Mouse (Mus musculus): ENCODE measurements around the gene Caskin1. TPM values are rescaled to one million over a fixed set of nuclear protein-coding genes. Genes with fewer than 3 reads are reported as not detected.

Caskin1 gene
- polyA plus RNA-seq, 1 experiment from 2014 or later, result 0.84 TPM

DNA sequence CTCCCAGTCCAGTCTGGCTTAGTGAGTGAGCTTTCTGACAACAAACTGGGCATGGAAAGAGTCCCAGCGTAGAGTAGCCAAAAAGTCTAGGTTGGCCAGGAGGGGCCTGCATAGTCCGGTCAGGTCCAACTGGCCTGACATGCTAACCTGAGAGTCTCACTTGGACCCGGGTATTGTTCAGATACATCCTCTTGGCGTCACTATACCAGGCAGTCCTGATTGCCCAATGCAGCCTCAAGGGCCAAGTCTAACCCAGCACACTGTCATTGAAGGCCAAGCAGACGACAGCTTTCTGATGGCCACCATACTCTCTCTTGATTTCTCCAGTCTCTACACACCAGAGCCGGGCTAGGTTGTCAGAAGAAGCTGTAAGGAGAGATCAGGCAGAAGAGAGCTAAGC, 12.8 kb upstream of the Caskin1 start:
- H3K9ac ChIP-seq (ENCODE audit: low read length), result no peak overlapping the region
- H3K4me2 ChIP-seq (replicated peaks; ENCODE audit: low read depth), result no peak overlapping the region
- 91% methylated on average over 6 of the region's 6 CpGs for WGBS
- H3K4me3 ChIP-seq (ENCODE audit: low read depth, low read length), result no peak overlapping the region
- H3K9me3 ChIP-seq (ENCODE audit: control insufficient read depth, low read length), result no peaks in the 10 kb centered on the region
- H3K27me3 ChIP-seq (ENCODE audit: control insufficient read depth, insufficient read depth, low read length), result no peaks in the 10 kb centered on the region
- peaks cover 11% of the 10 kb centered on the region; the same call in 1 of the 2 replicates for H3K4me1 ChIP-seq (replicated peaks; ENCODE audit: control insufficient read depth, insufficient read depth)
- no peak for DNase-seq (ENCODE audit: low spot score)
- H3K36me3 ChIP-seq (ENCODE audit: control insufficient read depth, insufficient read depth, low read length), result peaks cover 23% of the 10 kb centered on the region
- no peak for ATAC-seq (ENCODE audit: low FRiP score, low TSS enrichment)
- no peak overlapping the region for H3K27ac ChIP-seq (replicated peaks)
- TF ChIP-seq EP300 (optimal IDR thresholded peaks at IDR 0.05), result no peak
- no peak for TF ChIP-seq CTCF (IDR thresholded peaks at IDR 0.05; ENCODE audit: low read depth)

GRCm38 (mm10) chr17:24476022-24476776, 12.2 kb upstream of the Caskin1 start:
- DNase-seq (ENCODE audit: low spot score), result no peak
- TF ChIP-seq CTCF (IDR thresholded peaks at IDR 0.05; ENCODE audit: low read depth) (no peak), EP300 (optimal IDR thresholded peaks at IDR 0.05) (no peak)
- Histone ChIP-seq H3K9ac (ENCODE audit: low read length) (no peak overlapping the region), H3K36me3 (ENCODE audit: control insufficient read depth, insufficient read depth, low read length) (peaks cover 23% of the 10 kb centered on the region), H3K27ac (replicated peaks) (no peak overlapping the region), H3K4me2 (replicated peaks; ENCODE audit: low read depth) (no peak overlapping the region), H3K4me3 (ENCODE audit: low read depth, low read length) (no peak overlapping the region), H3K27me3 (ENCODE audit: control insufficient read depth, insufficient read depth, low read length) (no peaks in the 10 kb centered on the region), H3K4me1 (replicated peaks; ENCODE audit: control insufficient read depth, insufficient read depth) (peaks cover 9% of the 10 kb centered on the region; the same call in 1 of the 2 replicates), H3K9me3 (ENCODE audit: control insufficient read depth, low read length) (no peaks in the 10 kb centered on the region)
- WGBS, result 94% methylated on average over 10 of the region's 10 CpGs
- no peak for ATAC-seq (ENCODE audit: low FRiP score, low TSS enrichment)

DNA sequence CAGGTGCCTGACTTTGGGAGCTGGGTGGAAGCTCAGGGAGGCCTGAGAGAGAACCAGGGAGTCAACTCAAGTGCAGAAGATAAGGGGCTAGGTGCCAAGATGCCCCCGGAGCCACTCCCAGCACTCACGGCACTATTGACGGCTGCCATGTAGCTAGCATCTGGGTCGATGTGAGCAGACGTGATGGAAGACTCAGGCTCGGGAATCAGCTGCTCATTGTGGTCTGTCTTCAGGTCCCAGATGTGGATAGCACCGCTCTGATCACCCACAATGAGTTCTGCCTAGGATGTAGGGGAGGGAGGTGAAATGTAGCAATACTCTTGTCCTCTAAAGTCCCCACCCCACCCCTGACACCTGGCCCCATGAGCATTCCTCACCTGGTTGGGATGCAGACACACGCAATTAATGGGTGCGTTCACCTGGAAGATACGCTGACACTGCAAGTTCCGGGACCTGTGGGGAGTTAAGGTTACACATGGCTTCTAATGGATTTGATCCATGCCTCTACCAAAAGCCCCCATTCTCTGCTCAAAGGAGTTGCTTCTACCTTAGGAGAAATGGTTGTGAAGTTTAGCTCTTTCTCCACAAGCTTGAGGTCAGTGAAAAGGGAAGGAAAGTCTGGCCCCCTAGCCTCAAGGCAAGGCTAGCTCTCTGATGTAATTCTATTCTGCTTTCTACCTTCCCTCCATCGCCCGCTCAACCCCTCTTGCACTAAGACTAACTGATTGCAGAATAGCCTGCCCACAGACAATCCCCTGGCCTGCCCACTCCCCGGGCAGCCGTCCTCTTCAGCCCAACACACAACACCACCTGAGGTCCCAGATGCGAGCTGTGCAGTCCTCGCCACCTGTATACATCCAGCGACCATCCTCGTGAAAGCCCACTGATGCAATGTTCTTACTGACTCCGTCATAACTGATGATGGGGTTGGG, 11.1 kb upstream of the Caskin1 start:
- Histone ChIP-seq H3K4me3 (ENCODE audit: low read depth, low read length) (no peak overlapping the region), H3K9me3 (ENCODE audit: control insufficient read depth, low read length) (no peaks in the 10 kb centered on the region), H3K27me3 (ENCODE audit: control insufficient read depth, insufficient read depth, low read length) (no peaks in the 10 kb centered on the region), H3K4me2 (replicated peaks; ENCODE audit: low read depth) (peak overlapping the region; percentile 60), H3K4me1 (replicated peaks; ENCODE audit: control insufficient read depth, insufficient read depth) (peaks cover 8% of the 10 kb centered on the region; the same call in 1 of the 2 replicates), H3K9ac (ENCODE audit: low read length) (no peak overlapping the region), H3K27ac (replicated peaks) (no peak overlapping the region), H3K36me3 (ENCODE audit: control insufficient read depth, insufficient read depth, low read length) (peaks cover 23% of the 10 kb centered on the region)
- TF ChIP-seq EP300 (optimal IDR thresholded peaks at IDR 0.05) (no peak), CTCF (IDR thresholded peaks at IDR 0.05; ENCODE audit: low read depth) (no peak)
- DNase-seq (ENCODE audit: low spot score) (no peak), ATAC-seq (ENCODE audit: low FRiP score, low TSS enrichment) (no peak)
- WGBS, result 90% methylated on average over 20 of the region's 20 CpGs

DNA sequence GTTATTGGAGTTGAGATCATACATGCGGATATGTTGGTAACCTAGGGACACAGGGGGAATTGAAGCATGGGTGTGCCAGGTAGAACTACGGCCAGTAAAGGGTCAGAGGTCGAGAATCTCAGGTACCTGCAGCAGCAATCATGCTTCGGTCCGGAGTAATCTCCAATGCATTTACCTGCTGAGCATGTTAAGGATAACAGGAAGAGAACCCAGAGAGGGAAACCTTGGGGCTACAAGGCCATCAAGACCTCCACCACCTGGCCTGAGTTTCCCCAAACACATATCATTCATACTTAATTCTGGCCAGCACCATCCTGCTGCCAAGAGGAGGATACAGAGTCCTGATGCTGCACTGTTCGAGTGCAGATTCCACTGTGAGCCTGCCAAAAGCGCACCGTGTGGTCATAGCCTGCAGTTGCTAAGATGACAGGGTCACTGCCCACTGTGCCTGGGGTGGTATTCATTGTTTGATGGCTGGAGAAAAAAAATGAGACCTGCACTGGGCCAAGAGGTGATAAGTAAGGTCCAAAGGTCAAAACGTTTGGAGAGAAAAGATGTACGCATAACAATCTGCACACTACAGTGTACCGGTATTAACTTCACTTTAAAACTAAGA, 10.3 kb upstream of the Caskin1 start:
- peak overlapping the region; percentile 60 for H3K4me2 ChIP-seq (replicated peaks; ENCODE audit: low read depth)
- DNase-seq (ENCODE audit: low spot score) (no peak), ATAC-seq (ENCODE audit: low FRiP score, low TSS enrichment) (peak; percentile 21; the same call in 1 of the 2 replicates)
- 34% methylated on average over 11 of the region's 11 CpGs for WGBS
- H3K36me3 ChIP-seq (ENCODE audit: control insufficient read depth, insufficient read depth, low read length), result peaks cover 23% of the 10 kb centered on the region
- H3K9me3 ChIP-seq (ENCODE audit: control insufficient read depth, low read length), result no peaks in the 10 kb centered on the region
- TF ChIP-seq CTCF (IDR thresholded peaks at IDR 0.05; ENCODE audit: low read depth) (no peak), EP300 (optimal IDR thresholded peaks at IDR 0.05) (no peak)
- H3K27me3 ChIP-seq (ENCODE audit: control insufficient read depth, insufficient read depth, low read length), result no peaks in the 10 kb centered on the region
- H3K27ac ChIP-seq (replicated peaks), result no peak overlapping the region
- H3K9ac ChIP-seq (ENCODE audit: low read length), result peak overlapping the region; percentile 60; the same call in 1 of the 2 replicates
- H3K4me3 ChIP-seq (ENCODE audit: low read depth, low read length), result peak overlapping the region; percentile 66
- peaks cover 4% of the 10 kb centered on the region; the same call in 1 of the 2 replicates for H3K4me1 ChIP-seq (replicated peaks; ENCODE audit: control insufficient read depth, insufficient read depth)

DNA sequence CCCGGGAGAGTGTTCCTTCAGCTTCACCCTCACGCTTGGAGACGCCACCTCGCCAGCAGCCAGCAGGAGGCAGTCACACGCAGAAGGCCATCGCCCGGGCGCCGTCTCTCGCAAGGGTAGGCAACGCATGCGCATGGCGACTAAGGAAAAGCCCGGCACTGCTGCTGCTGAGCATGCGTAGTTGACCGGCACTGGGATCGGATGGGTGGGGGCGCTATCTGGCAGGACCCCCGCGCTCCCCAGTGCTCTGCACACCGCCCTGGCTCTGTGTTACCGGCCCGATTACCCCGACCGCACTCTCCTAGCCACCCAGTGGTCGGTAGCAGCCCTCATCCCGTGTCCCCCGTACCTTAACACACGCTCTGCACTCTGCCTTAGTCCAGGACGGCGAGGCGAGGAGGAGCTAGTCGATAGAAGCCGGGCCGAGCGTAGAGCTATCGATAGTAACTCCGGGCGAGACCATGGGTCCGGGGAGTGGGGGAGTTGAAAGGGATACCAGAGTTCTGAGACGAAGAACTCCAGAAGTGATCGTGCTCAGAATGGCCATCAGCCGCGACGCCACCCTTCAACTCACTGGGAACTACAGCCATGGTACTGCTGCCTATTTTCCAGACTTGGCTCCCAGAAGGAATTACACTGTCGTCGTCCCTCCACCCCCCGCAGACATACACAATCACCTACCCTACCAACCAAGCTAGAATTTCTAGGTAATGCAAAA, 9.6 kb upstream of the Caskin1 start, which contains the start of gene Mlst8:
Gene Mlst8, minus strand, starts transcription at position 416 of the 718 bp plus-strand sequence.
- peaks cover 23% of the 10 kb centered on the region for H3K36me3 ChIP-seq (ENCODE audit: control insufficient read depth, insufficient read depth, low read length)
- peak within 1 kb of the TSS; percentile 92 for H3K27ac ChIP-seq (replicated peaks)
- peak within 1 kb of the TSS; percentile 73 for H3K9ac ChIP-seq (ENCODE audit: low read length)
- no peaks in the 10 kb centered on the region for H3K9me3 ChIP-seq (ENCODE audit: control insufficient read depth, low read length)
- under 1% methylated on average over 48 of the region's 48 CpGs for WGBS
- ATAC-seq (ENCODE audit: low FRiP score, low TSS enrichment), result peak; percentile 92
- H3K4me1 ChIP-seq (replicated peaks; ENCODE audit: control insufficient read depth, insufficient read depth), result peaks cover 4% of the 10 kb centered on the region; the same call in 1 of the 2 replicates
- TF ChIP-seq CTCF (IDR thresholded peaks at IDR 0.05; ENCODE audit: low read depth) (peak; percentile 94), EP300 (optimal IDR thresholded peaks at IDR 0.05) (no peak)
- peak within 1 kb of the TSS; percentile 66 for H3K4me3 ChIP-seq (ENCODE audit: low read depth, low read length)
- DNase-seq (ENCODE audit: low spot score), result peak; percentile 97
- no peaks in the 10 kb centered on the region for H3K27me3 ChIP-seq (ENCODE audit: control insufficient read depth, insufficient read depth, low read length)
- H3K4me2 ChIP-seq (replicated peaks; ENCODE audit: low read depth), result peak within 1 kb of the TSS; percentile 60

Data from stomach, postnatal 0 days (tissue).